Mouse (Mus musculus) kidney, adult 2 months (tissue): ENCODE data around the gene Gm49325. TPM values are rescaled to one million over a fixed set of nuclear protein-coding genes. Genes with fewer than 3 reads are reported as not detected.
"Not testable (repeated sequence)": the region's sequence is repeated elsewhere in the genome, so short reads cannot be mapped to it uniquely, and the experiment has no call there.

ENCODE experiments used
- DNase-seq: peaks from one replicate; pipeline ENCODE4 v3.0.0; 2021
- H3K27ac ChIP-seq: fragments of 200-500 bp; 2 replicates; pipeline ENCODE4 v1.5.1; 2012; ENCODE audit warnings: low read depth, low read length, control low read depth, inconsistent platforms; ENCODE audit not compliant: insufficient read depth
- H3K27me3 ChIP-seq: fragments of 200-500 bp; replicated peaks from 2 replicates; pipeline ENCODE4 v1.6.1; 2012; ENCODE audit warnings: mild to moderate bottlenecking, moderate library complexity, low read length, inconsistent platforms; ENCODE audit not compliant: control insufficient read depth, insufficient read depth
- H3K36me3 ChIP-seq: fragments of 200-500 bp; 2 replicates; pipeline ENCODE4 v1.6.1; 2012; ENCODE audit warnings: mild to moderate bottlenecking, moderate library complexity, low read length, inconsistent platforms; ENCODE audit not compliant: control insufficient read depth, insufficient read depth
- H3K4me1 ChIP-seq: fragments of 200-500 bp; 2 replicates; pipeline ENCODE4 v1.6.1; 2011; ENCODE audit warnings: low read length; ENCODE audit not compliant: control insufficient read depth, insufficient read depth
- H3K4me3 ChIP-seq: fragments of 200-500 bp; 2 replicates; pipeline ENCODE4 v1.5.1; 2011; ENCODE audit warnings: mild to moderate bottlenecking, low read depth, low read length, control low read depth; ENCODE audit not compliant: insufficient read depth
- CTCF ChIP-seq: fragments of 200-500 bp; conservative IDR thresholded peaks from 2 replicates; pipeline ENCODE4 v1.5.1; 2011; ENCODE audit warnings: low read depth, mild to moderate bottlenecking, control low read depth, low read length, moderate library complexity, mixed read lengths; ENCODE audit not compliant: insufficient read depth, insufficient read length
- POLR2A ChIP-seq: fragments of 200-500 bp; IDR thresholded peaks from one replicate; pipeline ENCODE4 v1.6.1; 2011; ENCODE audit warnings: low read depth, low read length, control low read depth
- WGBS: fragments of 180-500 bp; shearing (Covaris S2); methylation state at CpG from one replicate; pipeline ENCODE4 v1.1.7; 2018; 5-methylcytosine and 5-hydroxymethylcytosine counted together
- polyA plus RNA-seq: library from polyadenylated mRNA; depleted of rRNA; stranded (reverse); fragments of >200 nt; gene quantifications from 2 replicates; pipeline ENCODE4 v1.2.3, GENCODE M21; 2012; rRNA removed

The Gm49325 gene
- polyA plus RNA-seq, 1 experiment: not detected

DNA sequence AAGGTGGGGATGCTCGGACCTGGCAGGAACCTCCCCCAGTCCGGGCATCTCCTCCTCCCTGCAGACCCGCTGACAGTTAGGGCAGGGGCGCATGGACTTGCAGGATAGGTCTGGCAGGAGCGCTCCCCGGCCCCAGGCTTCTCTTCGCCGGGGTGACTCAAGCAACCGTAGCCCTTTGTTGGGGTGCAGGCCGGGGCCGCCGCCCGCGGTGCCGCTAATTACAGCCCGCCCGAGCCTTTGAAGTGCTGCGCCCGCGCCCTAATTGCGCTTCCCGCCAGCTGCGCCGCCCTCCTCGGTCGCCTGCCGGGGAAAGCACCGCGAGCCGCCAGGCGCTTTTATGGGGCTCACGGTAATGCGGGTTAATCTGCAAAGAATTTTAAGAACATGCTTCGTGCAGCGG is 71.6 kb downstream of the Gm49325 start:
- no peaks in the 10 kb centered on the region for H3K4me1 ChIP-seq
- no peaks in the 10 kb centered on the region for H3K36me3 ChIP-seq
- no peak overlapping the region for H3K27ac ChIP-seq
- under 1% methylated on average over 35 of the region's 35 CpGs for WGBS
- no peak for DNase-seq
- no peak overlapping the region for H3K4me3 ChIP-seq
- peaks cover 3% of the 10 kb centered on the region; the same call in 1 of the 2 replicates for H3K27me3 ChIP-seq
- TF ChIP-seq POLR2A: no peak
- TF ChIP-seq CTCF: no peak

DNA sequence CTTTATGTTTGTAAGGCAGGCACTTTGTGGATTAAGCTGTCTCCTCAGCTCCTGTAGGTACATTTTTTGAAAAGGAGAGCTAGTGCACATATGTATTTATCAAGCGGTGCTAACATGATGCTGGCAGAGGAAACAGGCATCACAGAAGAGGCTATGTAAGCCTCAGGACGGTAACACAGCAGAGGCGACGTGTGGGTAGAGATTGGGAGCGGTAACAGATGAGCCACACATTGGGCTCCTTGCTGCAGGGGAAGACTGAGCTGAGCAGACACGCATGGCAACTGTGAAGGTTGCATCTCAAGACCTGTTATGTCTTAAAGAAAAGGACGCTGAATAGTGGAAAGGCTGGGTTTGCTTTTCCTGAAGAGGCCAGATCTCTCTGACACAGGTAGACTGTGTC is 77.0 kb downstream of the Gm49325 start:
- Histone ChIP-seq H3K27me3 (peaks cover 3% of the 10 kb centered on the region; the same call in 1 of the 2 replicates), H3K27ac (no peak overlapping the region), H3K36me3 (no peaks in the 10 kb centered on the region), H3K4me3 (no peak overlapping the region), H3K4me1 (no peaks in the 10 kb centered on the region)
- no peak for DNase-seq
- TF ChIP-seq POLR2A (no peak), CTCF (no peak)
- WGBS: 83% methylated on average over 7 of the region's 7 CpGs

DNA sequence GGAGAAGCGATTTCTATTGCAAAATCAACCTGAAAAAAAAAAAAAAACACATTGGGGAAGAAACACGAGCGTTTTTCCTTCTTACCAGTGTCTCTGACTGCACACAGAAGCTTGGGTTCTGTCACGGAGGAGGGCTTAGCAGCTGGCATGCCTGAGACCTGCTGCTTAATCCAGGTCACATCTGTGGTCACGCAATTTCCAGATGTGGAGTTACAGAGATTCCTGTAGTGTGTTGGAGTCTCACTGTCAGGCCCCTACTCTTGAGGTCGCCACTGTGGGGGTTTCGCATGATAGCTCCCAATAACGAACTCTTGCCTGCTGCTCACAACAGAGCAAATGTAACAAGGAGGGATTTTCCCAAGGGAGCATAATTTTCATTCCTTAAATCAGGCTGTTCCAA is 78.2 kb downstream of the Gm49325 start:
- Histone ChIP-seq H3K36me3 (no peaks in the 10 kb centered on the region), H3K4me1 (no peaks in the 10 kb centered on the region), H3K27ac (no peak overlapping the region), H3K4me3 (no peak overlapping the region), H3K27me3 (no peaks in the 10 kb centered on the region)
- WGBS: 30% methylated on average over 8 of the region's 8 CpGs
- DNase-seq: no peak
- TF ChIP-seq POLR2A: no peak
- TF ChIP-seq CTCF: no peak

DNA sequence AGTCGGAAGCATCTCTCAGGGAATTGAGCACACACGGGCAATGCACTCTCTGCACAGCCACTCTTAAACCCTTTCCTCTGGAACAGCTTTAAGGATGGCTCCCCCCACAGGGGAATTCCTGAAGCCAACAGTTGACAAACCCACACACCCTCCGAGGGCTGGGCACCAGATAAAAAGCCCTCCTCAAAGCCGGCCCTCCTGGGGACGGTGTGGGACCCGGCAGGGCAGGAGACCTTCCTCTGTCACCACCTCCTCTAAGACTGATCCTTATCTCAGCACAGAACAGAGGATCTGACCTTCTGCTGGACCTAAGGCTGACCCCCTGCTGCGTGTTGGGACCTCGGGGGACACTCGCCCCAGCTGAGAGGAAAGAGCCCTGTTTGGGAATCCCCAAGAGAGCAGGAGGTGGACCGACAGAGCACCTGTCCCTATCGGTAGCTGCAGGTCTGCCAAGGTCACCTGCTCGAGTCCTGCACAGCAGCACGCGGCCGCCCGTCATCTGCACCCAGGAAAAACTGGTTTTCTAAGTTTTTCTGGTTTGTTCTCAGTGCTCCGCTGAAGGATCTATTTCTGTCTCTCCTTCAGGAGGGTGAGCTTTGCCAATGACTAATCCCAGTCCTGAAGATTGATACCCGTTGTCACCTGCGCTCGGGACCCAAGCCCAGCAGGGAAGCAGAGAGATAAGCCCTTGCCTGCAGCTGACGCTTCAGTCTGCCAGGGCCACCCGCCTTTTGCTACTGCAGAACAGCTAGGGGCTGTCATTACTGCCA is 80.1 kb downstream of the Gm49325 start, which contains the start of gene Tspear:
Tspear (plus strand) TSS at position 675 of the 770 bp plus-strand sequence.
- Histone ChIP-seq H3K36me3 (no peaks in the 10 kb centered on the region), H3K4me3 (no peak within 1 kb of the TSS), H3K4me1 (no peaks in the 10 kb centered on the region), H3K27ac (no peak within 1 kb of the TSS), H3K27me3 (no peaks in the 10 kb centered on the region)
- WGBS: 14% methylated on average over 22 of the region's 22 CpGs
- TF ChIP-seq CTCF (no peak), POLR2A (no peak)
- no peak for DNase-seq

GRCm38 (mm10) chr10:77687021-77687420 is 81.0 kb downstream of the Gm49325 start:
- Histone ChIP-seq H3K36me3 (no peaks in the 10 kb centered on the region), H3K4me1 (no peaks in the 10 kb centered on the region), H3K27ac (no peak overlapping the region), H3K27me3 (no peaks in the 10 kb centered on the region), H3K4me3 (no peak overlapping the region)
- 32% methylated on average over 10 of the region's 10 CpGs for WGBS
- TF ChIP-seq POLR2A (no peak), CTCF (no peak)
- DNase-seq: no peak

DNA sequence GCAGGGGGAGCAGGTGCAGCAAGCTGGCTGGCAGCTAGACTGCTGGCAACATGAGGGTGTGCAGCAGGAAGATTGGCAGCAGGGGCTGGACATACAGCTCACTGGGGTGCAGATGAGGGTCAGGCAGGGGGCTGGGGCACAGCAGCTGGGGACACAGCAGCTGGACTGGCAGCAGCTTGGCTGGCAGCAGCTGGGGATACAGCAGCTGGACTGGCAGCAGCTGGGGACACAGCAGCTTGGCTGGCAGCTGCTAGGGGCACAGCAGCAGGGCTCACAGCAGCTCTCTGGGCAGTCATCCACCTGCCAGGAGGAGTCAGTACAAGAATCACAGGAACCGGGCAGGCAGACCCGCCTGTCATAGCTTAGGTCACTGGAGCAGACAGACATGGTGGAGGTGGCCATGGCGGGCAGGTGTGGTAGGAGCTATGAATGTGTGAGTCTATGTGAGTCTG is 84.4 kb downstream of the Gm49325 start, which contains the start of gene Gm19402:
Gm19402 (minus strand) TSS at position 402 of the 452 bp plus-strand sequence.
- H3K27me3 ChIP-seq, H3K36me3 ChIP-seq, DNase-seq, H3K4me3 ChIP-seq, H3K27ac ChIP-seq, H3K4me1 ChIP-seq: not testable (repeated sequence)
- 63% methylated on average over 3 of the region's 3 CpGs for WGBS

Other genes starting within 250 kb of the Gm49325 start
- gene Adarb1, start 187.9 kb upstream of the Gm49325 start, polyA plus RNA-seq: 6.2 and 6.6 TPM in 2 replicates
- gene Fam207a, start 90.4 kb upstream of the Gm49325 start, polyA plus RNA-seq: 30.5 and 31.4 TPM in 2 replicates
- 6.5 and 13.6 TPM in 2 replicates for gene Itgb2, start 75.9 kb upstream of the Gm49325 start, polyA plus RNA-seq
- gene Pttg1ip, start 24.5 kb upstream of the Gm49325 start, polyA plus RNA-seq: 321 and 342 TPM in 2 replicates
- gene Sumo3, start 100 bp upstream of the Gm49325 start, polyA plus RNA-seq: 241 and 269 TPM in 2 replicates
- gene Ube2g2, start 16.1 kb downstream of the Gm49325 start, polyA plus RNA-seq: 29.9 and 33.8 TPM in 2 replicates
- 0.86 and 1.2 TPM in 2 replicates for gene Tspear, start 80.4 kb downstream of the Gm49325 start, polyA plus RNA-seq
- not detected in 2 replicates for gene Gm19402, start 84.6 kb downstream of the Gm49325 start, polyA plus RNA-seq
- gene Gm9508, start 91.0 kb downstream of the Gm49325 start, polyA plus RNA-seq: not detected in 2 replicates
- not detected in 2 replicates for gene Gm10272, start 100.4 kb downstream of the Gm49325 start, polyA plus RNA-seq
- not detected in 2 replicates for gene Gm10024, start 105.3 kb downstream of the Gm49325 start, polyA plus RNA-seq
- not detected in 2 replicates for gene Gm10142, start 109.6 kb downstream of the Gm49325 start, polyA plus RNA-seq
- gene Krtap12-1, start 114.4 kb downstream of the Gm49325 start, polyA plus RNA-seq: not detected in 2 replicates
- not detected in 2 replicates for gene Gm10100, start 120.3 kb downstream of the Gm49325 start, polyA plus RNA-seq
- gene Gm18596, start 136.4 kb downstream of the Gm49325 start, polyA plus RNA-seq: not detected in 2 replicates
- gene Gm9736, start 145.2 kb downstream of the Gm49325 start, polyA plus RNA-seq: not detected in 2 replicates
- gene Gm3233, start 153.5 kb downstream of the Gm49325 start, polyA plus RNA-seq: not detected in 2 replicates
- not detected in 2 replicates for gene Gm3238, start 165.1 kb downstream of the Gm49325 start, polyA plus RNA-seq
- gene Gm7138, start 170.7 kb downstream of the Gm49325 start, polyA plus RNA-seq: not detected in 2 replicates
- not detected in 2 replicates for gene Gm3250, start 176.3 kb downstream of the Gm49325 start, polyA plus RNA-seq
- gene Gm7137, start 182.0 kb downstream of the Gm49325 start, polyA plus RNA-seq: not detected in 2 replicates
- gene Gm9639, start 188.9 kb downstream of the Gm49325 start, polyA plus RNA-seq: not detected in 2 replicates
- gene Gm19668, start 192.9 kb downstream of the Gm49325 start, polyA plus RNA-seq: not detected in 2 replicates
- gene Gm9507, start 205.6 kb downstream of the Gm49325 start, polyA plus RNA-seq: not detected in 2 replicates
- not detected in 2 replicates for gene Gm2696, start 208.5 kb downstream of the Gm49325 start, polyA plus RNA-seq
- not detected in 2 replicates for gene Krtap10-4, start 220.9 kb downstream of the Gm49325 start, polyA plus RNA-seq
- gene Krtap10-10, start 229.8 kb downstream of the Gm49325 start, polyA plus RNA-seq: not detected in 2 replicates
- gene Gm36176, start 240.6 kb downstream of the Gm49325 start, polyA plus RNA-seq: not detected in 2 replicates
- not detected in 2 replicates for gene Gm10318, start 246.7 kb downstream of the Gm49325 start, polyA plus RNA-seq